Mouse (Mus musculus) frontal cortex, adult (tissue): Measurements from ENCODE around the gene Gm13691.
"Not testable (repeated sequence)": the region's sequence is repeated elsewhere in the genome, so short reads cannot be mapped to it uniquely, and the experiment has no call there.

Experiments used
- ATAC-seq: cut with Nextera tagmentation; 2 replicates; pipeline ENCODE4 v1.9.2; 2017; ENCODE audit warnings: mild to moderate bottlenecking, moderate library complexity, mixed read lengths; ENCODE audit not compliant: low TSS enrichment

Gene Gm13691

GRCm38 (mm10) chr2:84032505-84032904 is 42.2 kb downstream of the Gm13691 start:
- ATAC-seq = peak; percentile 85

GRCm38 (mm10) chr2:84035997-84036396 is 45.6 kb downstream of the Gm13691 start:
- ATAC-seq = no peak

- ATAC-seq = peak; percentile 67
Observed at GRCm38 (mm10) chr2:84037304-84037703, 47.0 kb downstream of the Gm13691 start.

GRCm38 (mm10) chr2:84037943-84038342 is 47.6 kb downstream of the Gm13691 start:
- ATAC-seq = not testable (repeated sequence)

GRCm38 (mm10) chr2:84039277-84039676 is 48.9 kb downstream of the Gm13691 start:
- no peak for ATAC-seq
